Mouse (Mus musculus): ENCODE results near the gene Slfn14. TPM values are rescaled to one million over a fixed set of nuclear protein-coding genes. Genes with fewer than 3 reads are reported as not detected.
A peak's percentile ranks its signal among the peaks of the same experiment; 100 is the strongest.

Slfn14 gene
- total and polyA plus RNA-seq, 3 experiments = 0.04 to 0.19 TPM; not detected in 1

DNA sequence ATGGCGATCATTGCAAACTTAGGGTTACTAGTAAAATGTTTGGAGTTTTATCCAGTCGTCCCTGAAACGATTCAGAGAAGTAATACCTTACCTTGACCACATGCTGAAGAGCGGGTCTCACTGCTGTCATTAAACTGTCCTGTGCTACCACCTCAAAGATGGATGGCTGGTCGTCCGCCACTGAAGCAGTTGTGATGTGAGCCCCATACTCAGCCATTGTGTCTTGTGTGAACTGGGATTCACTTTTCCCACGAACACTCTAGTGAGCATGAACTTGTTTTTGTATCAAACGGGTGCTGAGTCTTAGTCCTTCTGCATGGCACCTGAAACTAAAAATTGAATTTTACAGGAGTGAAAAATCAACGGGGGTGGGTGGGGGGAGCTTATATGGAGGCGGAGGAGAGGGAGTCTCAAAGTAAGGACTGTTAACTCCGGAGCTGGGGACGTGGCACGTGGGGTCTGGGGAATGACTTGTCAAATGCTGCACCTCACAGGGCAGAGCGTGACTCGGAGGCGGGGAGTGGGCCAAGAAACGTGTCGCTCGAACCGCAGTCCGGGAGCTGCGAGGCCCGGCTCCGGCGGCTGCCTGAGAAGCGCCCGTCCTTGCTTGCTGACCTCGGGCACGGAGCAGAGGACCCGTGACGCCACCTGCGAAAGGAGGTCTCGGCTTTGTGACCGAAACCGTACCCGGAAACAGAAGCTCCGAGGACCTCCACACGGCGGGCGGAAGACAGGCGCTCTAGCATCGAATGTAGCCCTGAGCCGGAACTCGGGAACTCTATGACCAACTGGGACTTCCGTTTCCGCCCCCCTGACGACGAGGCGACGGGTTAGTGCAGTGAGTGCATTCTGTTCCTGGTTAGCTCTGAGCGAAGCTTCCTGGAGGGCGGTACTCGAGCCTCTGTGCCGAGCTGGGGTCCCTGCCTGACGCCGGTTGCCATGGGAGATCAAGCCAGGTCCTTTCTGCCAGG is 12.0 kb upstream of the Slfn14 start, which contains the start of gene Ap2b1:
Gene Ap2b1, plus strand, starts transcription at position 800 of the 971 bp plus-strand sequence.
- Histone ChIP-seq H3K9me3 (replicated peaks; ENCODE audit: insufficient read depth, low read length) (no peaks in the 10 kb centered on the region), H3K9ac (ENCODE audit: control insufficient read depth, low read depth, low read length, poor library complexity, severe bottlenecking) (peak within 1 kb of the TSS; percentile 94), H3K36me3 (ENCODE audit: control insufficient read depth in 1 of 2, insufficient read depth in 2 of 2, low read length in 2 of 2) (peaks cover 15 to 53% of the 10 kb centered on the region in 2 experiments), H3K27ac (ENCODE audit: control insufficient read depth, low read depth, low read length) (peak within 1 kb of the TSS; percentile 91), H3K27me3 (ENCODE audit: control insufficient read depth in 1 of 2, insufficient read depth in 2 of 2, low read length in 2 of 2) (no peaks in the 10 kb centered on the region), H3K4me3 (ENCODE audit: control insufficient read depth in 1 of 2, insufficient read depth in 1 of 2, low read depth in 2 of 2, low read length in 2 of 2) (peak within 1 kb of the TSS; percentile 66 to 85), H3K79me2 (ENCODE audit: control insufficient read depth, insufficient read depth, low read length, poor library complexity) (peaks cover 30% of the 10 kb centered on the region), H3K4me1 (ENCODE audit: control insufficient read depth in 1 of 2, insufficient read depth in 2 of 2, low read length in 2 of 2) (peaks cover 4 to 17% of the 10 kb centered on the region in 2 experiments)
- peak; percentile 99 for DNase-seq (ENCODE audit: low read depth, low spot score)
- TF ChIP-seq RCOR1 (IDR thresholded peaks at IDR 0.05; ENCODE audit: low read depth, low read length) (0 out of 2 replicates have a peak, but pooled peaks have one; percentile 47), ZNF384 (IDR thresholded peaks at IDR 0.05; ENCODE audit: low read depth, low read length) (no peak), UBTF (IDR thresholded peaks at IDR 0.05; ENCODE audit: borderline replicate concordance, insufficient read depth, low read depth, low read length) (no peak), USF2 (IDR thresholded peaks at IDR 0.05; ENCODE audit: borderline replicate concordance in 1 of 2, insufficient read depth in 1 of 2, low read depth in 1 of 2, low read length in 2 of 2) (no peak), USF1 (IDR thresholded peaks at IDR 0.05; ENCODE audit: low read depth, low read length) (peak; percentile 73), MYB (IDR thresholded peaks at IDR 0.05; ENCODE audit: low read depth, low read length) (no peak), MXI1 (IDR thresholded peaks at IDR 0.05; ENCODE audit: low read depth, low read length) (peak; percentile 97), ZMIZ1 (IDR thresholded peaks at IDR 0.05; ENCODE audit: low read depth, low read length) (peak; percentile 97), MEF2A (IDR thresholded peaks at IDR 0.05; ENCODE audit: extremely low read depth, insufficient replicate concordance, low read depth, low read length, poor library complexity, severe bottlenecking) (no peak), BHLHE40 (IDR thresholded peaks at IDR 0.05; ENCODE audit: borderline replicate concordance, low read depth, low read length) (0 out of 2 replicates have a peak, but pooled peaks have one; percentile 14), TAL1 (IDR thresholded peaks at IDR 0.05; ENCODE audit: low read length) (no peak), CHD2 (IDR thresholded peaks at IDR 0.05; ENCODE audit: low read length) (no peak), NELFE (IDR thresholded peaks at IDR 0.05; ENCODE audit: low read depth, low read length) (peak; percentile 99), CTCF (IDR thresholded peaks at IDR 0.05 in 2 of 3, conservative IDR thresholded peaks at IDR 0.05 in 1 of 3; ENCODE audit: control insufficient read depth in 1 of 3, insufficient read depth in 1 of 3, low read depth in 2 of 3, low read length in 3 of 3, poor library complexity in 1 of 3, severe bottlenecking in 1 of 3) (no peak), POLR2AphosphoS2 (IDR thresholded peaks at IDR 0.05; ENCODE audit: low read length) (peak; percentile 98), MAFK (IDR thresholded peaks at IDR 0.05; ENCODE audit: borderline replicate concordance, low read depth, low read length) (no peak), ZKSCAN1 (IDR thresholded peaks at IDR 0.05; ENCODE audit: low read depth, low read length) (no peak), EP300 (IDR thresholded peaks at IDR 0.05; ENCODE audit: low read depth in 1 of 2, low read length in 2 of 2) (peak in 1 of 2 experiments; percentile 51; a peak in 1 of 4 replicates), ETS1 (IDR thresholded peaks at IDR 0.05; ENCODE audit: low read depth, low read length) (peak; percentile 72), SIN3A (IDR thresholded peaks at IDR 0.05; ENCODE audit: low read length) (peak; percentile 99), GABPA (IDR thresholded peaks at IDR 0.05; ENCODE audit: low read depth, low read length) (peak; percentile 67; the same call in 1 of the 2 replicates), RAD21 (IDR thresholded peaks at IDR 0.05; ENCODE audit: low read depth, low read length) (no peak), HCFC1 (IDR thresholded peaks at IDR 0.05; ENCODE audit: low read depth, low read length) (peak; percentile 97), SMC3 (IDR thresholded peaks at IDR 0.05; ENCODE audit: low read depth, low read length) (no peak), KAT2A (conservative IDR thresholded peaks at IDR 0.05; ENCODE audit: low read depth, low read length) (peak; percentile 91), NRF1 (IDR thresholded peaks at IDR 0.05; ENCODE audit: insufficient read depth, low read depth, low read length, poor library complexity, severe bottlenecking) (no peak), MAX (IDR thresholded peaks at IDR 0.05; ENCODE audit: low read length) (peak; percentile 93), CHD1 (IDR thresholded peaks at IDR 0.05; ENCODE audit: low read depth, low read length) (peak; percentile 35; the same call in 1 of the 2 replicates), TBP (IDR thresholded peaks at IDR 0.05; ENCODE audit: low read depth, low read length) (peak; percentile 94), MYC (IDR thresholded peaks at IDR 0.05; ENCODE audit: low read depth, low read length) (peak; percentile 95), POLR2A (IDR thresholded peaks at IDR 0.05; ENCODE audit: control insufficient read depth in 1 of 2, insufficient read depth in 1 of 2, low read depth in 1 of 2, low read length in 2 of 2, poor library complexity in 1 of 2) (peak; percentile 94 to 99), ZC3H11A (IDR thresholded peaks at IDR 0.05; ENCODE audit: low read depth, low read length) (no peak), GATA1 (IDR thresholded peaks at IDR 0.05; ENCODE audit: low read depth, low read length) (no peak), TCF12 (IDR thresholded peaks at IDR 0.05; ENCODE audit: low read depth, low read length) (peak; percentile 87), MAZ (IDR thresholded peaks at IDR 0.05; ENCODE audit: low read depth, low read length) (peak; percentile 86; the same call in 1 of the 2 replicates)
